Mouse (Mus musculus) heart, embryonic 11.5 days (tissue): ENCODE measurements around the gene Fmod. TPM values are rescaled to one million over a fixed set of nuclear protein-coding genes. Genes with fewer than 3 reads are reported as not detected.

Experiments
- ATAC-seq: fragments of 200-750 bp; cut with Nextera tagmentation; replicated peaks from 2 replicates; pipeline ENCODE4 v1.8.0; 2017; ENCODE audit warnings: moderate library complexity; ENCODE audit not compliant: insufficient number of reproducible peaks, low FRiP score, low TSS enrichment
- H3K27ac ChIP-seq: fragments of 300-500 bp; sonication (generic); 2 replicates; pipeline ENCODE4 v1.5.1; 2014; ENCODE audit warnings: mild to moderate bottlenecking, low read depth, low read length
- H3K27me3 ChIP-seq: fragments of 300-500 bp; sonication (generic); 2 replicates; pipeline ENCODE4 v1.6.1; 2014; ENCODE audit warnings: mild to moderate bottlenecking, low read length, mixed read lengths; ENCODE audit not compliant: control insufficient read depth, insufficient read depth
- H3K36me3 ChIP-seq: fragments of 300-500 bp; sonication (generic); 2 replicates; pipeline ENCODE4 v1.6.1; 2014; ENCODE audit warnings: mild to moderate bottlenecking, low read length, moderate library complexity, mixed read lengths; ENCODE audit not compliant: control insufficient read depth, insufficient read depth
- H3K4me1 ChIP-seq: fragments of 300-500 bp; sonication (generic); 2 replicates; pipeline ENCODE4 v1.6.1; 2014; ENCODE audit warnings: low read length; ENCODE audit not compliant: control insufficient read depth, insufficient read depth
- H3K4me2 ChIP-seq: fragments of 300-500 bp; sonication (generic); 2 replicates; pipeline ENCODE4 v1.6.1; 2014; ENCODE audit warnings: mild to moderate bottlenecking, moderate library complexity
- H3K4me3 ChIP-seq: fragments of 300-500 bp; sonication (generic); 2 replicates; pipeline ENCODE4 v1.5.1; 2014; ENCODE audit warnings: low read depth, low read length
- H3K9ac ChIP-seq: fragments of 300-500 bp; sonication (generic); 2 replicates; pipeline ENCODE4 v1.6.1; 2014; ENCODE audit warnings: mild to moderate bottlenecking, low read depth, low read length, moderate library complexity
- H3K9me3 ChIP-seq: fragments of 300-500 bp; sonication (generic); replicated peaks from 2 replicates; pipeline ENCODE4 v1.6.1; 2016; ENCODE audit warnings: low read length; ENCODE audit not compliant: control insufficient read depth
- WGBS: fragments of 180-500 bp; shearing (Covaris S2); extraction: QIAGEN DNeasy Blood & Tissue Kit; methylation state at CpG from one replicate; pipeline ENCODE4 v1.1.7; 2014; ENCODE audit not compliant: insufficient replicate concordance; 5-methylcytosine and 5-hydroxymethylcytosine counted together
- polyA plus RNA-seq: library from polyadenylated mRNA; unstranded; fragments of >200 nt; fragmentation: Nextera tagmentation; extraction: Ambion mirVana; gene quantifications from 2 replicates; pipeline ENCODE4 v1.2.1, GENCODE M21; 2014

Fmod gene
- polyA plus RNA-seq, 1 experiment from 2014 or later = 10.6 TPM

DNA sequence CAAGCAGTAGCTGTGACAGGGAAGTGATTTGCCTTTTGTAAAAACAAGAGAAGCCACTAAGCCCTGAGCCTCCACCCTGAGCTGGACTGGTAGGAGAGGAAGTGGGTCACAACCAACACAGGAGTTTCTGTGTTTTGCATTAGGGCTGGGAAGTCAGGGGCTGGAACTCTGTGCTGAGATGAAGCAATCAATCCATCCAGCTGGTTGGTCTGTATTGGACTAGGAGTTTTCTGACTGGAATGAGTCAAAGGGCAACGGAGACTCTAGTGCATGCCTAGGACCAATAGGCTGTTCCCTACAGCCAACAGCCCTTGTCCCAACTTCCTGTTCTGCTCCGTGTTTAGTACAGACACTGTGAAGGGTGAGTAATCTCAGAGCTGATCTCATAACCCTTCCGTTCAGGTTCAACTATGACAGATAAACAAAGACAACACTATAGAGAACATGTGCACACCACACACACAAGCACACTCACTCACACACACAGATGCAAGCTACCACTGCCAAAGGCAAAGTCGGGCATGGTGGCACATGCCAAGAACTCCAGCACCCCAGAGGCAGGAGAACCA, 28.3 kb downstream of the Fmod start:
- Histone ChIP-seq H3K4me3 (no peak overlapping the region), H3K27me3 (no peaks in the 10 kb centered on the region), H3K9ac (no peak overlapping the region), H3K4me1 (peaks cover 57% of the 10 kb centered on the region), H3K9me3 (no peaks in the 10 kb centered on the region), H3K4me2 (no peak overlapping the region), H3K27ac (peak overlapping the region; percentile 42), H3K36me3 (no peaks in the 10 kb centered on the region)
- no peak for ATAC-seq
- 58% methylated on average over 4 of the region's 4 CpGs for WGBS

DNA sequence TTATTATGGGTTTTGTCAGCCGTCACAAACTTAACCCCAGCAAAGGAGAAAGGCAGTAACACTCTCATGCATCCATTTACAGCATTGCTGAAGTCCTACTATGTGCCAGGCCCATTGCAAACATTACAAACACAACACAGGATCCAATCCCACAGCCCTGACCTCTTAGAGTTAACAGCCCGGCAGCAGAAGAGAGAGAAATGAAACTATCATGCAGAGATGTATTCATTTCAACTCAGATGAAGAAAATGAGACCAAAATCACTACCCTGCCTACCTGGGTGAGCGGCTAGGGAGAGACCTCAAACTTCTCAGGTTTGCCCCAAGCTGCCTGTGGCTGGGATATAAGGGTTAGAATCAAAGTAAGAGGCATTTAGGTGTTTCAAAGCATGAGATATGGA, 29.5 kb downstream of the Fmod start:
- Histone ChIP-seq H3K9me3 (no peaks in the 10 kb centered on the region), H3K9ac (no peak overlapping the region), H3K27ac (no peak overlapping the region), H3K4me1 (peaks cover 59% of the 10 kb centered on the region), H3K27me3 (no peaks in the 10 kb centered on the region), H3K36me3 (no peaks in the 10 kb centered on the region), H3K4me2 (no peak overlapping the region), H3K4me3 (no peak overlapping the region)
- ATAC-seq = no peak
- 65% methylated on average over 3 of the region's 3 CpGs for WGBS

GRCm38 (mm10) chr1:134067143-134067619, 30.1 kb downstream of the Fmod start:
- no peak overlapping the region for H3K27ac ChIP-seq
- no peaks in the 10 kb centered on the region for H3K27me3 ChIP-seq
- ATAC-seq = no peak; the same call in 1 of the 2 replicates
- H3K36me3 ChIP-seq = no peaks in the 10 kb centered on the region
- no peaks in the 10 kb centered on the region for H3K9me3 ChIP-seq
- peak overlapping the region; percentile 18; the same call in 1 of the 2 replicates for H3K4me2 ChIP-seq
- 0 out of 2 replicates have a peak overlapping the region, but pooled peaks have one; percentile 4 for H3K9ac ChIP-seq
- peaks cover 56% of the 10 kb centered on the region for H3K4me1 ChIP-seq
- H3K4me3 ChIP-seq = no peak overlapping the region
- 18% methylated on average over 8 of the region's 8 CpGs for WGBS

- H3K36me3 ChIP-seq = no peaks in the 10 kb centered on the region
- WGBS = 65% methylated on average over 8 of the region's 8 CpGs
- ATAC-seq = no peak
- H3K4me2 ChIP-seq = no peak overlapping the region
- H3K27me3 ChIP-seq = no peaks in the 10 kb centered on the region
- no peak overlapping the region for H3K4me3 ChIP-seq
- peaks cover 47% of the 10 kb centered on the region for H3K4me1 ChIP-seq
- H3K9ac ChIP-seq = no peak overlapping the region
- H3K9me3 ChIP-seq = no peaks in the 10 kb centered on the region
- H3K27ac ChIP-seq = no peak overlapping the region
Observed at GRCm38 (mm10) chr1:134070099-134070669, 33.1 kb downstream of the Fmod start.

DNA sequence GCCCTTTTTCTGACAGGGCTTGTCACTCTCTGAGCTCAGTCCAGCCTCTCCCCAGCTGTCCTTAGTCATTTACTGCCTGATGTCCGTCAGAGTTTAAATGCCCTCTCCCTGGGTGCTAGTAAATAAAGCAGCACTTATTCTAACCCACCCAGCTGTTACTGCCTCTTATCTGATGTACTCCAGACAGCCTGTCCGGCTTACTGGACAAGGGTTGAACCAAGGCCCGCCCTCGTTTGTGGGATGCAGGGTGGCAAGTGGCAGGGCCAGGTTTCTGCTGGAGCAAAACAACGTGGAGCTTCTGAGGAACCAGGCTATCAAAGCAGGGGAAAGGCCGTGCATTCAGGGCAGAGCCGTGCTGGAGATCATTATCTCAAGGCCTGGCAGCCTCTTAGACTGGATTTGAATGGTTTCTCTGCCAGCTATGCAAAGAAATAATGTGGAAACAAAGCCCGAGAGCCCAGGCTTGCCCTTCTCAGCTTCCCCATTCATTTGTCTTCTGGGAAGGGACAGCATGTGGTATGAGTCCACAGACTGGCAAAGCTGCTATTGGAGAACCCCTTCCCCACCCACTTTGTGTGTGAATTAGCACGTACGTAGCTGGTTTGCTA, 34.5 kb downstream of the Fmod start:
- no peaks in the 10 kb centered on the region for H3K9me3 ChIP-seq
- ATAC-seq = no peak; the same call in 1 of the 2 replicates
- WGBS = 39% methylated on average over 10 of the region's 10 CpGs
- H3K36me3 ChIP-seq = no peaks in the 10 kb centered on the region
- 0 out of 2 replicates have a peak overlapping the region, but pooled peaks have one; percentile 47 for H3K9ac ChIP-seq
- H3K4me1 ChIP-seq = peaks cover 48% of the 10 kb centered on the region
- no peaks in the 10 kb centered on the region for H3K27me3 ChIP-seq
- H3K4me3 ChIP-seq = no peak overlapping the region
- H3K27ac ChIP-seq = peak overlapping the region; percentile 54; the same call in 1 of the 2 replicates
- H3K4me2 ChIP-seq = peak overlapping the region; percentile 11; the same call in 1 of the 2 replicates

- Histone ChIP-seq H3K4me1 (peaks cover 51% of the 10 kb centered on the region), H3K27me3 (no peaks in the 10 kb centered on the region), H3K4me3 (no peak overlapping the region), H3K9me3 (no peaks in the 10 kb centered on the region), H3K36me3 (no peaks in the 10 kb centered on the region), H3K4me2 (peak overlapping the region; percentile 46), H3K9ac (no peak overlapping the region; the same call in 1 of the 2 replicates), H3K27ac (peak overlapping the region; percentile 81)
- WGBS = 46% methylated on average over 6 of the region's 6 CpGs
- ATAC-seq = peak; percentile 76
Observed at GRCm38 (mm10) chr1:134073061-134073564, 36.1 kb downstream of the Fmod start.

- no peaks in the 10 kb centered on the region for H3K36me3 ChIP-seq
- 88% methylated on average over 1 of the region's 1 CpGs for WGBS
- H3K4me1 ChIP-seq = peaks cover 51% of the 10 kb centered on the region
- H3K4me2 ChIP-seq = peak overlapping the region; percentile 46
- H3K9me3 ChIP-seq = no peaks in the 10 kb centered on the region
- no peaks in the 10 kb centered on the region for H3K27me3 ChIP-seq
- no peak for ATAC-seq
- no peak overlapping the region for H3K4me3 ChIP-seq
- H3K27ac ChIP-seq = peak overlapping the region; percentile 81
- H3K9ac ChIP-seq = no peak overlapping the region
Observed at GRCm38 (mm10) chr1:134073658-134074057, 36.6 kb downstream of the Fmod start.

GRCm38 (mm10) chr1:134074184-134074583, 37.1 kb downstream of the Fmod start:
- Histone ChIP-seq H3K4me1 (peaks cover 51% of the 10 kb centered on the region), H3K4me2 (0 out of 2 replicates have a peak overlapping the region, but pooled peaks have one; percentile 46)
- ATAC-seq = no peak

More at GRCm38 (mm10) chr1:134074184-134074583, 37.1 kb downstream of the Fmod start:
- Histone ChIP-seq H3K9me3 (no peaks in the 10 kb centered on the region), H3K9ac (no peak overlapping the region), H3K4me3 (no peak overlapping the region), H3K27me3 (no peaks in the 10 kb centered on the region), H3K36me3 (no peaks in the 10 kb centered on the region), H3K27ac (peak overlapping the region; percentile 81; the same call in 1 of the 2 replicates)
- 58% methylated on average over 3 of the region's 3 CpGs for WGBS
